15 mouse cellular contexts compared by ENCODE assay signal in genomic region chr2:34016350-34017141, GRCm38 (mm10).
A peak's percentile ranks its signal among the peaks of the same experiment; 100 is the strongest.
DNase-seq lines count a peak whose midpoint lies in the region; ATAC-seq and TF ChIP-seq lines count a peak whose summit lies in the region.
"Had no signal": no experiment of that assay in that cellular context is flagged by ENCODE, and none has a peak within 500 bp of the region (broad histone marks: within the 10 kb centered on the region; RNA-seq: fewer than 3 reads in every experiment).

No protein-coding gene starts in this region.

- TF ChIP-seq CTCF in lung, postnatal 0 days (IDR thresholded peaks at IDR 0.05) = no peak
- no peak for TF ChIP-seq CTCF in midbrain, postnatal 0 days (IDR thresholded peaks at IDR 0.05)
- no peak for TF ChIP-seq CTCF in left cerebral cortex, adult 2 months (IDR thresholded peaks at IDR 0.05)

- TF ChIP-seq EP300 in lung, postnatal 0 days (IDR thresholded peaks at IDR 0.05) = no peak

- intact Hi-C loops in left cerebral cortex, adult 2 months (cut with DNase I) = loop anchor here (5.0 kb wide), 1 partner anchor 86 kb away; no protein-coding TSS in a partner anchor

- no peaks in the 10 kb centered on the region for H3K27me3 ChIP-seq in lung, postnatal 0 days (replicated peaks; ENCODE audit: insufficient read depth, low read length)
- H3K27me3 ChIP-seq in forebrain, embryonic 13.5 days = no peaks in the 10 kb centered on the region
- no peaks in the 10 kb centered on the region for H3K27me3 ChIP-seq in hindbrain, embryonic 14.5 days (ENCODE audit: control insufficient read depth, insufficient read depth, low read length)
- H3K27me3 ChIP-seq in midbrain, postnatal 0 days (ENCODE audit: insufficient read depth, low read length) = no peaks in the 10 kb centered on the region
- H3K27me3 ChIP-seq: limb, embryonic 13.5 days; liver, embryonic 15.5 days had no signal

- no peak for DNase-seq in lung, postnatal 0 days (ENCODE audit: low spot score)
- DNase-seq in lung, adult 18-20 months = no peak
- DNase-seq in hindbrain, embryonic 14.5 days (ENCODE audit: low spot score) = peak; percentile 58
- no peak for DNase-seq in midbrain, postnatal 0 days (ENCODE audit: low spot score)
- no peak for DNase-seq in T-cell, adult 2 months (ENCODE audit: low spot score)
- DNase-seq in frontal cortex, postnatal 14 days (ENCODE audit: low spot score in 2 of 2) = no peak
- DNase-seq in left cerebral cortex, adult 2 months (ENCODE audit: extremely low spot score in 1 of 2, low spot score in 2 of 2) = no peak
- DNase-seq: adrenal gland, postnatal 10 days; cerebellum, adult 2 months; kidney, adult 8-10 months; kidney, postnatal 25 days; thymus, postnatal 14 days had no signal

- H3K4me3 ChIP-seq in lung, postnatal 0 days (ENCODE audit: low read depth, low read length) = no peak overlapping the region
- no peak overlapping the region for H3K4me3 ChIP-seq in forebrain, embryonic 13.5 days
- no peak overlapping the region for H3K4me3 ChIP-seq in hindbrain, embryonic 14.5 days (replicated peaks; ENCODE audit: low read length)
- H3K4me3 ChIP-seq in midbrain, postnatal 0 days (ENCODE audit: low read depth, low read length) = no peak overlapping the region
- no peak overlapping the region for H3K4me3 ChIP-seq in left cerebral cortex, adult 2 months
- H3K4me3 ChIP-seq: limb, embryonic 13.5 days; liver, embryonic 15.5 days had no signal

- no peaks in the 10 kb centered on the region for H3K9me3 ChIP-seq in lung, postnatal 0 days (ENCODE audit: low read length)
- no peaks in the 10 kb centered on the region; the same call in 1 of the 2 replicates for H3K9me3 ChIP-seq in forebrain, embryonic 13.5 days (replicated peaks)
- no peaks in the 10 kb centered on the region for H3K9me3 ChIP-seq in hindbrain, embryonic 14.5 days (ENCODE audit: control insufficient read depth, low read length)
- H3K9me3 ChIP-seq in midbrain, postnatal 0 days (ENCODE audit: low read length) = no peaks in the 10 kb centered on the region
- H3K9me3 ChIP-seq: liver, embryonic 15.5 days had no signal

- H3K9ac ChIP-seq in lung, postnatal 0 days (replicated peaks; ENCODE audit: low read depth) = no peak overlapping the region
- H3K9ac ChIP-seq in forebrain, embryonic 13.5 days = peak overlapping the region; percentile 43; the same call in 1 of the 2 replicates
- H3K9ac ChIP-seq in hindbrain, embryonic 14.5 days = peak overlapping the region; percentile 39; the same call in 1 of the 2 replicates
- no peak overlapping the region for H3K9ac ChIP-seq in midbrain, postnatal 0 days (replicated peaks; ENCODE audit: low read length, poor library complexity, severe bottlenecking)
- H3K9ac ChIP-seq: liver, embryonic 15.5 days had no signal

- H3K4me1 ChIP-seq in lung, postnatal 0 days (ENCODE audit: insufficient read depth, low read depth, low read length) = no peaks in the 10 kb centered on the region
- H3K4me1 ChIP-seq in forebrain, embryonic 13.5 days = peaks cover 31% of the 10 kb centered on the region
- H3K4me1 ChIP-seq in hindbrain, embryonic 14.5 days (replicated peaks; ENCODE audit: control insufficient read depth, insufficient read depth, low read length) = peaks cover 18% of the 10 kb centered on the region
- 0 out of 2 replicates have a peak, but pooled peaks cover 4% of the 10 kb centered on the region for H3K4me1 ChIP-seq in midbrain, postnatal 0 days (ENCODE audit: insufficient read depth, low read length)
- H3K4me1 ChIP-seq: liver, embryonic 15.5 days had no signal

- peak overlapping the region; percentile 73; the same call in 1 of the 2 replicates for H3K27ac ChIP-seq in lung, postnatal 0 days (ENCODE audit: low read length)
- H3K27ac ChIP-seq in forebrain, embryonic 13.5 days = peak overlapping the region; percentile 74
- peak overlapping the region; percentile 77 for H3K27ac ChIP-seq in hindbrain, embryonic 14.5 days
- H3K27ac ChIP-seq in midbrain, postnatal 0 days (ENCODE audit: low read depth, low read length) = peak overlapping the region; percentile 62; the same call in 1 of the 2 replicates
- H3K27ac ChIP-seq in left cerebral cortex, adult 2 months = no peak overlapping the region
- H3K27ac ChIP-seq: liver, embryonic 15.5 days had no signal

- ATAC-seq in lung, postnatal 0 days = no peak
- ATAC-seq in forebrain, embryonic 13.5 days = peak; percentile 73
- peak; percentile 40; the same call in 1 of the 2 replicates for ATAC-seq in hindbrain, embryonic 14.5 days (ENCODE audit: low FRiP score)
- no peak for ATAC-seq in midbrain, postnatal 0 days (ENCODE audit: low FRiP score)

- WGBS in lung, postnatal 0 days = 57% methylated on average over 20 of the region's 20 CpGs
- 11% methylated on average over 20 of the region's 20 CpGs for WGBS in forebrain, embryonic 13.5 days
- WGBS in hindbrain, embryonic 14.5 days = 19% methylated on average over 20 of the region's 20 CpGs
- 18% methylated on average over 20 of the region's 20 CpGs for WGBS in midbrain, postnatal 0 days

- H3K36me3 ChIP-seq in lung, postnatal 0 days (ENCODE audit: insufficient read depth, low read length) = no peaks in the 10 kb centered on the region
- no peaks in the 10 kb centered on the region for H3K36me3 ChIP-seq in forebrain, embryonic 13.5 days (ENCODE audit: poor library complexity, severe bottlenecking)
- no peaks in the 10 kb centered on the region for H3K36me3 ChIP-seq in hindbrain, embryonic 14.5 days (replicated peaks; ENCODE audit: control insufficient read depth, insufficient read depth)
- no peaks in the 10 kb centered on the region for H3K36me3 ChIP-seq in midbrain, postnatal 0 days (ENCODE audit: insufficient read depth, low read length)
- H3K36me3 ChIP-seq: limb, embryonic 13.5 days; liver, embryonic 15.5 days had no signal

- H3K4me2 ChIP-seq in lung, postnatal 0 days (replicated peaks; ENCODE audit: low read depth, low read length) = no peak overlapping the region
- H3K4me2 ChIP-seq in forebrain, embryonic 13.5 days = peak overlapping the region; percentile 45
- peak overlapping the region; percentile 24; the same call in 1 of the 2 replicates for H3K4me2 ChIP-seq in hindbrain, embryonic 14.5 days (replicated peaks)
- peak overlapping the region; percentile 18; the same call in 1 of the 2 replicates for H3K4me2 ChIP-seq in midbrain, postnatal 0 days (ENCODE audit: low read depth, low read length, poor library complexity, severe bottlenecking)
- H3K4me2 ChIP-seq: limb, embryonic 13.5 days; liver, embryonic 15.5 days had no signal

Comparison
In these comparisons a context has a peak if more than half of its experiments do, and no peak if none do; other contexts are left out.
1. ATAC-seq: peak in forebrain, embryonic 13.5 days (single experiment) and hindbrain, embryonic 14.5 days (single experiment); none in lung, postnatal 0 days (single experiment) and midbrain, postnatal 0 days (single experiment).
2. H3K9ac ChIP-seq: peak in forebrain, embryonic 13.5 days (single experiment) and hindbrain, embryonic 14.5 days (single experiment); none in lung, postnatal 0 days (single experiment) and midbrain, postnatal 0 days (single experiment).